Mouse (Mus musculus) lung, adult 2 months (tissue): ENCODE data around the gene Spx.

Experiments
- CTCF ChIP-seq: fragments of 200-500 bp; IDR thresholded peaks from 2 replicates; pipeline ENCODE4 v1.5.1; 2011; ENCODE audit warnings: mild to moderate bottlenecking, low read length, control low read depth; ENCODE audit not compliant: insufficient read depth
- POLR2A ChIP-seq: fragments of 200-500 bp; IDR thresholded peaks from 2 replicates; pipeline ENCODE4 v1.6.1; 2011; ENCODE audit warnings: low read depth, mild to moderate bottlenecking, control low read depth, low read length, borderline replicate concordance; ENCODE audit errors: extremely low read depth

DNA sequence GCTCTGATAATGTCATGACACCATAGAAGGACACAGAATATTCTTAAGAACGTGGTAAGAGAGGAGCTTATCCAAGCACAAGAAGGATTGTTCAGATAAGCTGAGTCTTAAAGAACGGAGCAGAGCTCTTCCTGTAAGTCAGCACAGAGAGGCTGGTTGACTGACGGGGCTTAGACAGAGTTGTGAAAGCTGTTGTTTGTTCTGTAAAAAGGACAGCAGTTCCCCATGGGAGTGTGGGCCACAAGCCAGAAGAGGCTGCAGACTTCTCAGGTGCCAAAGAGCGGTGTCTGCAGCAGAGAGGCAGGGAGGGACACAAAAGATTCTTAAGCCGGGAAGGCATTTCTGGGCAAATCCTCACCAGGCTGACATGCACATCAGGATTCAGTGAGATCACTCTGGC lies 18.6 kb upstream of the Spx start:
- TF ChIP-seq CTCF (no peak), POLR2A (no peak)
